Mouse (Mus musculus) olfactory bulb, adult 2 months (tissue): ENCODE measurements around the gene Slc12a7.

Source experiments
- CTCF ChIP-seq: fragments of 200-500 bp; IDR thresholded peaks from 2 replicates; pipeline ENCODE4 v1.5.1; 2012; ENCODE audit warnings: low read depth, mild to moderate bottlenecking, low read length, moderate library complexity; ENCODE audit not compliant: insufficient read depth
- POLR2A ChIP-seq: fragments of 200-500 bp; IDR thresholded peaks from 2 replicates; pipeline ENCODE4 v1.6.1; 2012; ENCODE audit warnings: mild to moderate bottlenecking, low read depth, low read length, moderate library complexity; ENCODE audit not compliant: insufficient read depth

- TF ChIP-seq CTCF (no peak), POLR2A (no peak)
These were observed 34.3 kb downstream of the Slc12a7 start for GRCm38 (mm10) chr13:73767224-73767623.
